21 mouse cellular contexts compared by ENCODE assay signal in genomic region chr9:62215151-62215859, GRCm38 (mm10).
DNase-seq lines count a peak whose midpoint lies in the region; ATAC-seq and TF ChIP-seq lines count a peak whose summit lies in the region.
"Had no signal": no experiment of that assay in that cellular context is flagged by ENCODE, and none has a peak within 500 bp of the region (broad histone marks: within the 10 kb centered on the region; RNA-seq: fewer than 3 reads in every experiment).

No protein-coding gene starts in this region.

- no peaks in the 10 kb centered on the region for H3K9me3 ChIP-seq in midbrain, postnatal 0 days (ENCODE audit: low read length)
- H3K9me3 ChIP-seq in midbrain, embryonic 10.5 days (replicated peaks) = no peaks in the 10 kb centered on the region
- H3K9me3 ChIP-seq: embryonic facial prominence, embryonic 13.5 days; forebrain, embryonic 13.5 days; G1E; heart, embryonic 13.5 days had no signal

- no peak overlapping the region for H3K9ac ChIP-seq in midbrain, postnatal 0 days (replicated peaks; ENCODE audit: low read length, poor library complexity, severe bottlenecking)
- H3K9ac ChIP-seq: embryonic facial prominence, embryonic 13.5 days; forebrain, embryonic 13.5 days; forebrain, postnatal 0 days; heart, embryonic 13.5 days had no signal

- DNase-seq in cerebellum, postnatal 10 days = peak; percentile 63 to 66
- no peak for DNase-seq in cerebellum, postnatal 25 days
- peak; percentile 20 for DNase-seq in layer of hippocampus, adult 11-12 months (ENCODE audit: low spot score)
- no peak for DNase-seq in layer of hippocampus, postnatal 10 days (ENCODE audit: low spot score in 2 of 2)
- peak; percentile 33 for DNase-seq in midbrain, postnatal 0 days (ENCODE audit: low spot score)
- DNase-seq in midbrain, embryonic 10.5 days (ENCODE audit: low spot score) = no peak
- DNase-seq in ovary, adult 18-20 months (ENCODE audit: low spot score) = no peak
- DNase-seq: adrenal gland, postnatal 10 days; B cell, adult 2 months; cerebellum, adult 11 months; cerebellum, adult 8-10 months; cerebellum, postnatal 36 days; forebrain, postnatal 0 days; gastrocnemius, postnatal 14 days; heart, postnatal 36 days had no signal

- H3K36me3 ChIP-seq in midbrain, postnatal 0 days (ENCODE audit: insufficient read depth, low read length) = no peaks in the 10 kb centered on the region
- H3K36me3 ChIP-seq in midbrain, embryonic 10.5 days = no peaks in the 10 kb centered on the region
- H3K36me3 ChIP-seq: embryonic facial prominence, embryonic 13.5 days; G1E; heart, embryonic 13.5 days had no signal

- H3K4me3 ChIP-seq in midbrain, postnatal 0 days (ENCODE audit: low read depth, low read length) = no peak overlapping the region
- no peak overlapping the region for H3K4me3 ChIP-seq in midbrain, embryonic 10.5 days
- H3K4me3 ChIP-seq: embryonic facial prominence, embryonic 13.5 days; forebrain, embryonic 13.5 days; heart, embryonic 13.5 days had no signal

- H3K27ac ChIP-seq in midbrain, postnatal 0 days (ENCODE audit: low read depth, low read length) = no peak overlapping the region
- no peak overlapping the region for H3K27ac ChIP-seq in midbrain, embryonic 10.5 days (replicated peaks)
- H3K27ac ChIP-seq: embryonic facial prominence, embryonic 13.5 days; forebrain, embryonic 13.5 days; heart, embryonic 13.5 days had no signal

- H3K4me1 ChIP-seq in midbrain, postnatal 0 days (ENCODE audit: insufficient read depth, low read length) = no peaks in the 10 kb centered on the region
- H3K4me1 ChIP-seq in midbrain, embryonic 10.5 days = peaks cover 7% of the 10 kb centered on the region
- H3K4me1 ChIP-seq: heart, embryonic 13.5 days had no signal

- no peak overlapping the region for H3K4me2 ChIP-seq in midbrain, postnatal 0 days (ENCODE audit: low read depth, low read length, poor library complexity, severe bottlenecking)
- H3K4me2 ChIP-seq: embryonic facial prominence, embryonic 13.5 days; forebrain, embryonic 13.5 days; heart, embryonic 13.5 days had no signal

- ATAC-seq in midbrain, postnatal 0 days (ENCODE audit: low FRiP score) = no peak
- ATAC-seq: CD4-positive, CD25-positive, alpha-beta regulatory T cell, adult 4 months; forebrain, embryonic 13.5 days; forebrain, postnatal 0 days; hindbrain, embryonic 16.5 days had no signal

- TF ChIP-seq CTCF in midbrain, postnatal 0 days (IDR thresholded peaks at IDR 0.05) = no peak

- H3K27me3 ChIP-seq in midbrain, postnatal 0 days (ENCODE audit: insufficient read depth, low read length) = no peaks in the 10 kb centered on the region
- no peaks in the 10 kb centered on the region for H3K27me3 ChIP-seq in midbrain, embryonic 10.5 days (ENCODE audit: low read depth, poor library complexity, severe bottlenecking)
- H3K27me3 ChIP-seq: embryonic facial prominence, embryonic 13.5 days; forebrain, embryonic 13.5 days; heart, embryonic 13.5 days had no signal

- WGBS in midbrain, postnatal 0 days = 77% methylated on average over 13 of the region's 13 CpGs
- WGBS in midbrain, embryonic 10.5 days = 79% methylated on average over 13 of the region's 13 CpGs

Comparison
In these comparisons a context has a peak if more than half of its experiments do, and no peak if none do; other contexts are left out.
1. DNase-seq: peak in cerebellum, postnatal 10 days (2 of 2), layer of hippocampus, adult 11-12 months (single experiment) and midbrain, postnatal 0 days (single experiment); none in cerebellum, postnatal 25 days (0 of 2), layer of hippocampus, postnatal 10 days (0 of 2), midbrain, embryonic 10.5 days (single experiment) and ovary, adult 18-20 months (single experiment).